Comparison of ENCODE assay signal across 12 mouse cellular contexts in the genomic region with DNA sequence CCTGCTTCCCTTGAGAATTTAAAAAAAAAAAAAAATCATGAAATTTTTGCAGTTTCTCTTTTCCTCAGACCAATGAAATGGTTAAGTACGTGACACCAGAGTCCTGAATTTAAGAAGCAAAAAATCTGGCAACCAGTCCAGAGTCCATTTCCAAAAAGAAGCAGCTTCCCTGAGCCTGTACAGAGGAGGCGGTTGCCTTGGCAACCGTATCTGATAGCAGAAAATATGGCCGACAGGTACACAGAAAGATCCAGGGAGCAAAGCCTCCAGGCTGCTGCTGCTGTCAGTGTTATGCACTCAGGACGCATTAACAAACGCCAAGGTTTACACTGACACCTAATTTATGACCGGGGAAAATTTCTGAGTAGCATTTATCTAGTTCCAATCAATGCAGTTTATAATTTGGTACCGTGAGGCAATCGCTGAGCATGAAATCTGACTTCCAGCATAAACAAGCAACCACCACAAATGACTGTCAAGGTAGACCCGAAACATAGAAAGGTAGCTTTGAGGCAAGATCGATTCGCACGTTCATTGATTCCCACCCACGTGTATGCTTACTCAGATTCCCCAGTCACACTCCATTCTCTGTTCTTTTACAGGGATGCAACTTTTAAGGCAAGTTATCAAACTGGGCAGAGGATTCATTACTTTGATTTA.
DNase-seq lines count a peak whose midpoint lies in the region; ATAC-seq and TF ChIP-seq lines count a peak whose summit lies in the region.
"Had no signal": no experiment of that assay in that cellular context is flagged by ENCODE, and none has a peak within 500 bp of the region (broad histone marks: within the 10 kb centered on the region; RNA-seq: fewer than 3 reads in every experiment).

No protein-coding gene starts in this region.

- H3K27me3 ChIP-seq in hindbrain, embryonic 11.5 days (ENCODE audit: control insufficient read depth, insufficient read depth, low read length), result no peaks in the 10 kb centered on the region
- no peaks in the 10 kb centered on the region for H3K27me3 ChIP-seq in hindbrain, embryonic 10.5 days (ENCODE audit: insufficient read depth, poor library complexity, severe bottlenecking)
- no peaks in the 10 kb centered on the region for H3K27me3 ChIP-seq in forebrain, postnatal 0 days (ENCODE audit: insufficient read depth, low read length)
- H3K27me3 ChIP-seq in intestine, postnatal 0 days (replicated peaks; ENCODE audit: control insufficient read depth, insufficient read depth, low read length), result no peaks in the 10 kb centered on the region
- H3K27me3 ChIP-seq in kidney, embryonic 15.5 days, result no peaks in the 10 kb centered on the region
- no peaks in the 10 kb centered on the region for H3K27me3 ChIP-seq in heart, embryonic 12.5 days (replicated peaks)
- H3K27me3 ChIP-seq: embryonic facial prominence, embryonic 13.5 days; liver, embryonic 15.5 days had no signal

- H3K4me2 ChIP-seq in hindbrain, embryonic 11.5 days (replicated peaks; ENCODE audit: low read depth, low read length), result no peak overlapping the region
- H3K4me2 ChIP-seq in forebrain, postnatal 0 days (ENCODE audit: low read depth), result peak overlapping the region; percentile 27; the same call in 1 of the 2 replicates
- H3K4me2 ChIP-seq in intestine, postnatal 0 days (replicated peaks; ENCODE audit: low read depth), result no peak overlapping the region
- no peak overlapping the region for H3K4me2 ChIP-seq in kidney, embryonic 15.5 days
- H3K4me2 ChIP-seq in heart, embryonic 12.5 days, result no peak overlapping the region
- H3K4me2 ChIP-seq: embryonic facial prominence, embryonic 13.5 days; liver, embryonic 15.5 days had no signal

- H3K4me3 ChIP-seq in hindbrain, embryonic 11.5 days (ENCODE audit: low read depth, low read length), result no peak overlapping the region
- H3K4me3 ChIP-seq in hindbrain, embryonic 10.5 days, result no peak overlapping the region
- H3K4me3 ChIP-seq in forebrain, postnatal 0 days (ENCODE audit: low read depth, low read length), result peak overlapping the region; percentile 7; the same call in 1 of the 2 replicates
- 0 out of 2 replicates have a peak overlapping the region, but pooled peaks have one; percentile 17 for H3K4me3 ChIP-seq in olfactory bulb, adult 2 months (ENCODE audit: insufficient read depth, low read depth, low read length)
- no peak overlapping the region for H3K4me3 ChIP-seq in intestine, postnatal 0 days (ENCODE audit: low read depth, low read length)
- no peak overlapping the region for H3K4me3 ChIP-seq in kidney, embryonic 15.5 days (replicated peaks)
- H3K4me3 ChIP-seq in heart, embryonic 12.5 days, result no peak overlapping the region
- H3K4me3 ChIP-seq: embryonic facial prominence, embryonic 13.5 days; liver, embryonic 15.5 days had no signal

- H3K27ac ChIP-seq in hindbrain, embryonic 11.5 days (ENCODE audit: low read depth, low read length), result no peak overlapping the region
- H3K27ac ChIP-seq in hindbrain, embryonic 10.5 days, result no peak overlapping the region
- peak overlapping the region; percentile 59 for H3K27ac ChIP-seq in forebrain, postnatal 0 days (ENCODE audit: low read depth, low read length)
- no peak overlapping the region for H3K27ac ChIP-seq in olfactory bulb, adult 2 months (ENCODE audit: insufficient read depth, low read depth, low read length)
- no peak overlapping the region for H3K27ac ChIP-seq in intestine, postnatal 0 days (ENCODE audit: low read depth, low read length)
- no peak overlapping the region for H3K27ac ChIP-seq in kidney, embryonic 15.5 days
- no peak overlapping the region for H3K27ac ChIP-seq in heart, embryonic 12.5 days (ENCODE audit: poor library complexity, severe bottlenecking)
- H3K27ac ChIP-seq: embryonic facial prominence, embryonic 13.5 days; liver, embryonic 15.5 days had no signal

- no peaks in the 10 kb centered on the region for H3K4me1 ChIP-seq in hindbrain, embryonic 11.5 days (replicated peaks; ENCODE audit: control insufficient read depth, insufficient read depth, low read length)
- H3K4me1 ChIP-seq in hindbrain, embryonic 10.5 days (replicated peaks), result no peaks in the 10 kb centered on the region
- H3K4me1 ChIP-seq in forebrain, postnatal 0 days (ENCODE audit: insufficient read depth), result no peaks in the 10 kb centered on the region
- H3K4me1 ChIP-seq in olfactory bulb, adult 2 months (ENCODE audit: control insufficient read depth, insufficient read depth, low read length), result no peaks in the 10 kb centered on the region
- no peaks in the 10 kb centered on the region for H3K4me1 ChIP-seq in intestine, postnatal 0 days (replicated peaks; ENCODE audit: control insufficient read depth, insufficient read depth, low read length)
- H3K4me1 ChIP-seq in kidney, embryonic 15.5 days, result no peaks in the 10 kb centered on the region
- H3K4me1 ChIP-seq in heart, embryonic 12.5 days (replicated peaks), result no peaks in the 10 kb centered on the region
- H3K4me1 ChIP-seq: embryonic facial prominence, embryonic 13.5 days; liver, embryonic 15.5 days had no signal

- no peak for TF ChIP-seq POLR2A in olfactory bulb, adult 2 months (IDR thresholded peaks at IDR 0.05; ENCODE audit: insufficient read depth, low read depth, low read length)

- 0 out of 2 replicates have a peak, but pooled peaks have one; percentile 38 for ATAC-seq in hindbrain, embryonic 11.5 days (ENCODE audit: low FRiP score)
- peak; percentile 91 for ATAC-seq in forebrain, postnatal 0 days
- ATAC-seq in intestine, postnatal 0 days, result no peak
- ATAC-seq in kidney, embryonic 15.5 days (replicated peaks; ENCODE audit: low FRiP score), result no peak
- no peak for ATAC-seq in heart, embryonic 12.5 days (ENCODE audit: insufficient number of reproducible peaks, low FRiP score)
- ATAC-seq: CD4-positive, CD25-positive, alpha-beta regulatory T cell, adult 4 months had no signal

- DNase-seq in hindbrain, embryonic 11.5 days (ENCODE audit: low spot score), result peak; percentile 25
- DNase-seq in hindbrain, embryonic 10.5 days (ENCODE audit: low spot score), result no peak
- DNase-seq in forebrain, postnatal 0 days, result peak; percentile 80
- DNase-seq in left cerebral cortex, postnatal 10 days (ENCODE audit: extremely low spot score in 1 of 2, low spot score in 2 of 2), result peak; percentile 20 to 27
- DNase-seq: heart, postnatal 36 days had no signal

- TF ChIP-seq CTCF in forebrain, postnatal 0 days (IDR thresholded peaks at IDR 0.05; ENCODE audit: low read depth), result no peak
- TF ChIP-seq CTCF in olfactory bulb, adult 2 months (IDR thresholded peaks at IDR 0.05; ENCODE audit: insufficient read depth, low read depth, low read length), result no peak
- TF ChIP-seq CTCF in intestine, postnatal 0 days (IDR thresholded peaks at IDR 0.05; ENCODE audit: low read depth), result no peak

- H3K9me3 ChIP-seq in hindbrain, embryonic 11.5 days (ENCODE audit: control insufficient read depth, low read length), result no peaks in the 10 kb centered on the region
- H3K9me3 ChIP-seq in hindbrain, embryonic 10.5 days, result no peaks in the 10 kb centered on the region
- no peaks in the 10 kb centered on the region for H3K9me3 ChIP-seq in forebrain, postnatal 0 days (ENCODE audit: low read length)
- H3K9me3 ChIP-seq in intestine, postnatal 0 days (ENCODE audit: control insufficient read depth), result no peaks in the 10 kb centered on the region
- no peaks in the 10 kb centered on the region for H3K9me3 ChIP-seq in kidney, embryonic 15.5 days (replicated peaks)
- H3K9me3 ChIP-seq in heart, embryonic 12.5 days (replicated peaks), result no peaks in the 10 kb centered on the region
- H3K9me3 ChIP-seq: embryonic facial prominence, embryonic 13.5 days; liver, embryonic 15.5 days had no signal

- no peak overlapping the region for H3K9ac ChIP-seq in hindbrain, embryonic 11.5 days (ENCODE audit: low read depth, low read length)
- H3K9ac ChIP-seq in forebrain, postnatal 0 days, result no peak overlapping the region
- no peak overlapping the region for H3K9ac ChIP-seq in intestine, postnatal 0 days (ENCODE audit: low read depth, low read length)
- H3K9ac ChIP-seq in kidney, embryonic 15.5 days, result no peak overlapping the region
- H3K9ac ChIP-seq in heart, embryonic 12.5 days, result no peak overlapping the region
- H3K9ac ChIP-seq: embryonic facial prominence, embryonic 13.5 days; liver, embryonic 15.5 days had no signal

- 87% methylated on average over 14 of the region's 14 CpGs for WGBS in hindbrain, embryonic 11.5 days
- 88% methylated on average over 14 of the region's 14 CpGs for WGBS in hindbrain, embryonic 10.5 days
- 58% methylated on average over 14 of the region's 14 CpGs for WGBS in forebrain, postnatal 0 days
- 34% methylated on average over 14 of the region's 14 CpGs for WGBS in olfactory bulb, adult 2 months
- 71% methylated on average over 14 of the region's 14 CpGs for WGBS in intestine, postnatal 0 days
- 86% methylated on average over 14 of the region's 14 CpGs for WGBS in kidney, embryonic 15.5 days
- WGBS in heart, embryonic 12.5 days, result 83% methylated on average over 14 of the region's 14 CpGs

- intact Hi-C loops in left cerebral cortex, postnatal 10 days (cut with DNase I), result no loop called here

- no peaks in the 10 kb centered on the region for H3K36me3 ChIP-seq in hindbrain, embryonic 11.5 days (ENCODE audit: control insufficient read depth, insufficient read depth, low read length)
- H3K36me3 ChIP-seq in hindbrain, embryonic 10.5 days, result no peaks in the 10 kb centered on the region
- H3K36me3 ChIP-seq in forebrain, postnatal 0 days (ENCODE audit: insufficient read depth), result no peaks in the 10 kb centered on the region
- H3K36me3 ChIP-seq in intestine, postnatal 0 days (ENCODE audit: control insufficient read depth, insufficient read depth), result no peaks in the 10 kb centered on the region
- H3K36me3 ChIP-seq in kidney, embryonic 15.5 days, result no peaks in the 10 kb centered on the region
- H3K36me3 ChIP-seq in heart, embryonic 12.5 days, result no peaks in the 10 kb centered on the region
- H3K36me3 ChIP-seq: embryonic facial prominence, embryonic 13.5 days; liver, embryonic 15.5 days had no signal

Comparison
In these comparisons a context has a peak if more than half of its experiments do, and no peak if none do; other contexts are left out.
1. ATAC-seq: peak in hindbrain, embryonic 11.5 days (single experiment) and forebrain, postnatal 0 days (single experiment); none in intestine, postnatal 0 days (single experiment), kidney, embryonic 15.5 days (single experiment) and heart, embryonic 12.5 days (single experiment).
2. H3K4me3 ChIP-seq: peak in forebrain, postnatal 0 days (single experiment) and olfactory bulb, adult 2 months (single experiment); none in hindbrain, embryonic 11.5 days (single experiment), hindbrain, embryonic 10.5 days (single experiment), intestine, postnatal 0 days (single experiment), kidney, embryonic 15.5 days (single experiment) and heart, embryonic 12.5 days (single experiment).